Mouse (Mus musculus): ENCODE measurements around the gene Foxn3. TPM values are rescaled to one million over a fixed set of nuclear protein-coding genes. Genes with fewer than 3 reads are reported as not detected.

The Foxn3 gene
- polyA plus RNA-seq (2015; fragmentation: Nextera tagmentation; extraction: Ambion mirVana): 86.4 and 90.5 TPM in 2 replicates

GRCm38 (mm10) chr12:99563219-99564059 is at the start of gene Foxn3:
Gene Foxn3 (minus strand): TSS chr12:99563582.
- under 1% methylated on average over 48 of the region's 66 CpGs for WGBS

DNA sequence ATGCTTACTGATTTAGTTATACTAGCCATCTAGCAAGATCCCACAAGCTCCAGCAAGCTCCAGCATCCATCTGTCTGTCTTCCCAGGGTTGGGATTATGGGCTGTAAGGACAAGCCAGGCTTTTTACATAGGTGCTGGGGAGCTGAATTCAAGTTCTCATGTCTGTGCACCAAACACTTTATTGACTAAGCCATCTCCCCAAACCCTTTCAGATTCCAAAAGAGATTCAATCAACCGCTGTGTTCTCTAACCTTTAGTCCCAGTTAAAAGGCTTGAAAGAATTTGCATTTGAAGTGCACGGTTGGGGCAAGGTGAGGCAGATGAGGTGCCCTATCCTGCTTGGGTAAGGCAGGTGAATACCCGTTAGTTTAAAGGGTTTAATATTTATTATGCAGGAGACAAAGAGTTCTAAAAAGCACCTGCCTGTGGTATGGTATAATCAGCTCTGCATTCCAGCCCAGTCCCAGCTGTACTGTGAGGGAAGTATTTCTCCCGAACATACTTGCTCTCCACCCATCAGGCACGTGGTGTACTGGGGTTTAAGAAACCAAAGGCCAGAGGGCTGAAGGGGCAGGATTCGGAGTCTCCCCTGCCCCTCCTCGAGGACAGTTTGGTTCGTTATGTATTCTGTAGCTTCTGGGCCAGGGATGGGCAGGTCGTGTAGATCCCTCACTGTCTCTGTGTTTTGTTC is 48.9 kb upstream of the Foxn3 start:
- no peak overlapping the region for H3K4me2 ChIP-seq (replicated peaks)
- H3K27ac ChIP-seq (replicated peaks): no peak overlapping the region
- 36% methylated on average over 9 of the region's 9 CpGs for WGBS
- H3K9ac ChIP-seq (replicated peaks): no peak overlapping the region
- no peaks in the 10 kb centered on the region for H3K4me1 ChIP-seq
- no peak overlapping the region for H3K4me3 ChIP-seq
- no peak for ATAC-seq (replicated peaks)
- H3K36me3 ChIP-seq: no peaks in the 10 kb centered on the region
- H3K27me3 ChIP-seq: no peaks in the 10 kb centered on the region
- H3K9me3 ChIP-seq: no peaks in the 10 kb centered on the region

More at GRCm38 (mm10) chr12:99563219-99564059, at the start of gene Foxn3:
- no peaks in the 10 kb centered on the region for H3K27me3 ChIP-seq
- peak; percentile 95 for ATAC-seq (replicated peaks)
- peak within 1 kb of the TSS; percentile 54 for H3K4me2 ChIP-seq (replicated peaks)
- H3K9ac ChIP-seq (replicated peaks): peak within 1 kb of the TSS; percentile 71
- H3K36me3 ChIP-seq: no peaks in the 10 kb centered on the region
- H3K4me3 ChIP-seq: peak within 1 kb of the TSS; percentile 70
- peak within 1 kb of the TSS; percentile 90 for H3K27ac ChIP-seq (replicated peaks)
- no peaks in the 10 kb centered on the region for H3K9me3 ChIP-seq
- peaks cover 33% of the 10 kb centered on the region for H3K4me1 ChIP-seq

- Histone ChIP-seq H3K27me3 (no peaks in the 10 kb centered on the region), H3K4me2 (replicated peaks) (no peak overlapping the region), H3K27ac (replicated peaks) (no peak overlapping the region), H3K4me1 (no peaks in the 10 kb centered on the region), H3K4me3 (no peak overlapping the region), H3K9ac (replicated peaks) (no peak overlapping the region), H3K9me3 (no peaks in the 10 kb centered on the region), H3K36me3 (no peaks in the 10 kb centered on the region)
- no peak for ATAC-seq (replicated peaks)
- 94% methylated on average over 7 of the region's 7 CpGs for WGBS
These were observed 47.5 kb upstream of the Foxn3 start for GRCm38 (mm10) chr12:99610868-99611267.

DNA sequence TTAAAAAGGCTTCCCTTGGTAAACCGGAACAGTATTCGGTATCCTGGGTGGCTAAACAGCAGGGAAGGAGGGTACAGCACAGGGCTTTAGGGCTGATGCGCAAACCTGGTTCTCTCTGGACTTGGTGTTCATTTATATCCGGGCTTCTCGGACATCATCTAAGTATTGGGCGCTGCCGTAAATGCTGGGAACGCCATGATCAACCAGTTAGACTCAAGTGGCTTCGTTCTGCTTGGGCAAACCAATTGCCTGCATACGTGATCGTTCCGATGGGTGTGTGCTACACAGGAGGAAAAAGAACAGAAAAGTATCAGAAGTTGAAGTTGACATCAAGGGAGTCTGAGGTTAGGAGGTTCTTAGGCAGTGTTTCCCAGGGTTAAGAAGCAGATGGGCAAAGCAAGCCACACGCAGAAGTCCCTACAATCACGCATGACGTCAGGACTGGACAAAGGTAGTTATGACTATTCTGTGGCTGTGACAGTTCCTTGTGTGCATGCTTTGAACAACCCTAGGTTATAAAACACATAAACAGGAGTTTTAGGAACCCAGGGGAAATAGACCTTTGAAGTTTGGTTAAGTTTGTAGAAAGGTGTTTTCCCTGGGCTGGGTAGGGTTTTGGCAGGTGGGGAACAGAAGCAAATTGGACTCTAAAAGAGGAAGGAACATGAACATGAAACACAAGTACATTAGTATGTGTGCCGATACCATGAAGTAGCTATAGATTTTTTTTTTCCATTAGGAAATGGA is 46.9 kb upstream of the Foxn3 start:
- Histone ChIP-seq H3K27me3 (no peaks in the 10 kb centered on the region), H3K4me1 (no peaks in the 10 kb centered on the region), H3K9me3 (no peaks in the 10 kb centered on the region), H3K36me3 (no peaks in the 10 kb centered on the region), H3K4me3 (no peak overlapping the region), H3K27ac (replicated peaks) (no peak overlapping the region), H3K4me2 (replicated peaks) (no peak overlapping the region), H3K9ac (replicated peaks) (no peak overlapping the region)
- 93% methylated on average over 16 of the region's 16 CpGs for WGBS
- no peak for ATAC-seq (replicated peaks)

GRCm38 (mm10) chr12:99609643-99610042 is 46.3 kb upstream of the Foxn3 start:
- H3K9me3 ChIP-seq: no peaks in the 10 kb centered on the region
- no peaks in the 10 kb centered on the region for H3K36me3 ChIP-seq
- no peak overlapping the region for H3K27ac ChIP-seq (replicated peaks)
- no peak for ATAC-seq (replicated peaks)
- H3K4me1 ChIP-seq: no peaks in the 10 kb centered on the region
- no peaks in the 10 kb centered on the region for H3K27me3 ChIP-seq
- no peak overlapping the region for H3K4me2 ChIP-seq (replicated peaks)
- H3K9ac ChIP-seq (replicated peaks): no peak overlapping the region
- no peak overlapping the region for H3K4me3 ChIP-seq
- 87% methylated on average over 5 of the region's 5 CpGs for WGBS

DNA sequence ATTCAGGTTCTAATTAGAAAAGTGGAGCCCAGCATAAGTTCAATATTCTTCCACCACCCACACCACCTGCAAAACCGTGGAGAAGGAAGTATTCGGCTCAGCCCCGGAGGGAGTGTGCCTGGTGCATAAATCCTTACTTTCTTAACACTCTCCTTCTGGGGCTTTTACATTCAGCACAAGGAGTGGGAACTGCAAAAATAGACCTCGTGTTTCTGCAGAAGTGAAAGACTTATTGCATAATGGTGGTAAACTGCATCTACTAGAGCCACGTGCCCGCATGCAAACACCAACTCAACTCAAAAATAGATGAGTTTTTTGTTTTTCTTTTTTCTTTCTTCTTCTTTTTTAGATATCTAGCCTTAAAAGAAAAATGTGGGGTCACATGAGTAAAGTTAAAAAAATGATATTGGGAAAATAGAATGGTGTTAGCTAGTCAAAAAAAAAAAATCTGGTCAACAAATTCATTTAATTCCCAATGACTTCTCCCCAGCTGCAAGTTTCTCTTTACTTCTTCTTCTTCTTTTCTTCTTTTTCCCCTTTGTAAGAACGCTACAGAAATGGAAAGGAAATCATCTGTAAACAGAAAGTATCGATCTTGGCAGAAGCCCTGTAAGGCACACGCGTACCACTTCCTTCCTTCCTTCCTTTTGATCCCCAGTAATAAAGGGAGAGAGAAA is 45.0 kb upstream of the Foxn3 start:
- Histone ChIP-seq H3K4me1 (peaks cover 6% of the 10 kb centered on the region; the same call in 1 of the 2 replicates), H3K36me3 (no peaks in the 10 kb centered on the region), H3K27ac (replicated peaks) (no peak overlapping the region), H3K4me3 (no peak overlapping the region), H3K9me3 (no peaks in the 10 kb centered on the region), H3K27me3 (no peaks in the 10 kb centered on the region), H3K4me2 (replicated peaks) (no peak overlapping the region), H3K9ac (replicated peaks) (no peak overlapping the region)
- WGBS: 91% methylated on average over 10 of the region's 10 CpGs
- no peak for ATAC-seq (replicated peaks)

DNA sequence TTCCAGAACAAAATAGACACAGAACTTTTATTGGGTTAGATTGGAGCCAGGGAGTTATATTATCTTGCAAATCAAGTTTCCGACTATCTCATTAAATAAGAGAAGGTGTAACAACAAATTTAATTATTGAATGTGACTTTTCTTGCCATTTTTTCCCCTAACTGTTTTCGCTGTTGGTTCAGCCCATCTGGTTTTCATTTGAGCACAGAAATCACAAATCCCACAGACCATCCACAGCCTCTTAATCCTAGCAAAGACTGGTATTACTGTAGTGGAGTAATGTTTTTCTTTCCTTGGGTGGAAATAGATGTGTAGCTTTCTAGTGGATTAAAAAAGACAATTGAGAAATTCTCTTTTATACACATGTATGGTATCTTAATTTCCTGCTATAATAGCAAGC is 40.0 kb upstream of the Foxn3 start:
- H3K9ac ChIP-seq (replicated peaks): no peak overlapping the region
- no peak overlapping the region for H3K4me2 ChIP-seq (replicated peaks)
- 63% methylated on average over 2 of the region's 2 CpGs for WGBS
- H3K4me1 ChIP-seq: peaks cover 13% of the 10 kb centered on the region
- no peak overlapping the region for H3K4me3 ChIP-seq
- no peaks in the 10 kb centered on the region for H3K36me3 ChIP-seq
- H3K9me3 ChIP-seq: no peaks in the 10 kb centered on the region
- no peak for ATAC-seq (replicated peaks)
- no peak overlapping the region for H3K27ac ChIP-seq (replicated peaks)
- no peaks in the 10 kb centered on the region for H3K27me3 ChIP-seq

- 89% methylated on average over 3 of the region's 3 CpGs for WGBS
- H3K36me3 ChIP-seq: no peaks in the 10 kb centered on the region
- no peak for ATAC-seq (replicated peaks)
- no peaks in the 10 kb centered on the region for H3K27me3 ChIP-seq
- H3K9ac ChIP-seq (replicated peaks): no peak overlapping the region
- no peak overlapping the region for H3K27ac ChIP-seq (replicated peaks)
- no peak overlapping the region for H3K4me2 ChIP-seq (replicated peaks)
- H3K4me1 ChIP-seq: peaks cover 13% of the 10 kb centered on the region
- H3K9me3 ChIP-seq: no peaks in the 10 kb centered on the region
- H3K4me3 ChIP-seq: no peak overlapping the region
These were observed 38.5 kb upstream of the Foxn3 start for GRCm38 (mm10) chr12:99601841-99602240.

DNA sequence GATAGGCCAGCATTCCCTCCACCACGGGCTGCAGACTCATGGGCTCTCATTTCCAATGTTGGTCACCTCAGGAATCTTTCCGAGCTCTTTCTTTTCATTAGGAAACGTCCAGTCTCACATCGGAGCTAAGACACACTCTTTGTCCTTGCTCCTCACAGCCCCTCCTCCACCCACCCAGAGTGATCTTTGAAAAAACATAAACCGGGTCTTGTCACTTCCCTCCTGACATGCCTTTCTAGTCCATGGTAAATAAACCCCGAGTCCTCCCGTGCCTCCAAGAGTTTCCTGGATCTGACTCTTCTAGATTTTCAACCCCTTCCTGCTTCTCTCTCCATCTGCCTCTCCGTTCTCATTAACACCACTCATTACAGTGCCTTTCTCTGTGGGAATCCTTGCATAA is 38.0 kb upstream of the Foxn3 start:
- WGBS: 52% methylated on average over 8 of the region's 8 CpGs
- H3K4me2 ChIP-seq (replicated peaks): no peak overlapping the region

GRCm38 (mm10) chr12:99599606-99600005 is 36.2 kb upstream of the Foxn3 start:
- Histone ChIP-seq H3K4me1 (peaks cover 13% of the 10 kb centered on the region), H3K27ac (replicated peaks) (no peak overlapping the region), H3K27me3 (no peaks in the 10 kb centered on the region), H3K4me3 (no peak overlapping the region), H3K36me3 (no peaks in the 10 kb centered on the region), H3K4me2 (replicated peaks) (no peak overlapping the region), H3K9ac (replicated peaks) (no peak overlapping the region), H3K9me3 (no peaks in the 10 kb centered on the region)
- 42% methylated on average over 7 of the region's 7 CpGs for WGBS
- ATAC-seq (replicated peaks): no peak

More for the DNA sequence above, 38.0 kb upstream of the Foxn3 start:
- Histone ChIP-seq H3K4me3 (no peak overlapping the region), H3K4me1 (peaks cover 13% of the 10 kb centered on the region), H3K27ac (replicated peaks) (no peak overlapping the region), H3K9ac (replicated peaks) (no peak overlapping the region), H3K9me3 (no peaks in the 10 kb centered on the region), H3K27me3 (no peaks in the 10 kb centered on the region), H3K36me3 (no peaks in the 10 kb centered on the region)
- no peak for ATAC-seq (replicated peaks)

DNA sequence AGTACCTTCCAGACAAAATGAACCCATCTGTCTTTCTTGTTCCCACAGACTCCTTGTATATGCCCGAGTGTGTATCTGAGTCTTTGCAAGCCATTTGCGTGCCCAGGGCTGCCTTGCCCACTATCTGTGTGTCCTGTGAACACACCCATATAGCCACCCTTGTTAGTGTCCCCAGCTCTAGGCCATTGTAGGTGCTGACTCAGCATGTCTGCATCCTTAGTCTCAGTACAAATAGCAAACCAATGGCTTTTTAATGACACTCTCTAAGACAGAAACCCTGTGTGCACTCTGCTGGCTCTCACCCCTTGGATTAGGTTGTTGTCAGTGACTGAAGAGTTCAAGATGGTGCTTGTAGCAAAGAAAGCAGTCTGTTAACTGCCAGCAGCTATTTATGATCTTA is 33.0 kb upstream of the Foxn3 start:
- Histone ChIP-seq H3K9me3 (no peaks in the 10 kb centered on the region), H3K9ac (replicated peaks) (no peak overlapping the region), H3K36me3 (no peaks in the 10 kb centered on the region), H3K27ac (replicated peaks) (no peak overlapping the region), H3K27me3 (no peaks in the 10 kb centered on the region), H3K4me3 (no peak overlapping the region), H3K4me2 (replicated peaks) (no peak overlapping the region), H3K4me1 (peaks cover 6% of the 10 kb centered on the region)
- 98% methylated on average over 2 of the region's 2 CpGs for WGBS
- no peak for ATAC-seq (replicated peaks)
